Mouse (Mus musculus) embryonic facial prominence, embryonic 12.5 days (tissue): ENCODE results near the gene Rab8a. TPM values are rescaled to one million over a fixed set of nuclear protein-coding genes. Genes with fewer than 3 reads are reported as not detected.

Experiments used
- ATAC-seq: fragments of 200-750 bp; cut with Nextera tagmentation; 2 replicates; pipeline ENCODE4 v1.8.0; 2017; ENCODE audit not compliant: insufficient number of reproducible peaks, insufficient read depth, low FRiP score, low TSS enrichment
- H3K27ac ChIP-seq: fragments of 300-500 bp; sonication (generic); 2 replicates; pipeline ENCODE4 v1.5.1; 2016; ENCODE audit warnings: mild to moderate bottlenecking
- H3K27me3 ChIP-seq: fragments of 300-500 bp; sonication (generic); 2 replicates; pipeline ENCODE4 v1.6.1; 2016; ENCODE audit warnings: mild to moderate bottlenecking, moderate library complexity
- H3K36me3 ChIP-seq: fragments of 300-500 bp; sonication (generic); 2 replicates; pipeline ENCODE4 v1.6.1; 2016; ENCODE audit warnings: mild to moderate bottlenecking
- H3K4me1 ChIP-seq: fragments of 300-500 bp; sonication (generic); 2 replicates; pipeline ENCODE4 v1.6.1; 2016
- H3K4me2 ChIP-seq: fragments of 300-500 bp; sonication (generic); replicated peaks from 2 replicates; pipeline ENCODE4 v1.6.1; 2016; ENCODE audit warnings: mild to moderate bottlenecking, moderate library complexity
- H3K4me3 ChIP-seq: fragments of 300-500 bp; sonication (generic); 2 replicates; pipeline ENCODE4 v1.5.1; 2016; ENCODE audit warnings: mild to moderate bottlenecking
- H3K9ac ChIP-seq: fragments of 300-500 bp; sonication (generic); 2 replicates; pipeline ENCODE4 v1.6.1; 2016; ENCODE audit warnings: mild to moderate bottlenecking, moderate library complexity
- H3K9me3 ChIP-seq: fragments of 300-500 bp; sonication (generic); 2 replicates; pipeline ENCODE4 v1.6.1; 2016; ENCODE audit warnings: mild to moderate bottlenecking, moderate library complexity
- WGBS: fragments of 180-500 bp; shearing (Covaris S2); methylation state at CpG from one replicate; pipeline ENCODE4 v1.1.7; 2016; 5-methylcytosine and 5-hydroxymethylcytosine counted together
- polyA plus RNA-seq: library from polyadenylated mRNA; unstranded; fragments of >200 nt; fragmentation: Nextera tagmentation; extraction: Ambion mirVana; gene quantifications from 2 replicates; pipeline ENCODE4 v1.2.1, GENCODE M21; 2016

The Rab8a gene
- polyA plus RNA-seq, 1 experiment from 2014 or later, result 123 TPM

- Histone ChIP-seq H3K4me1 (no peaks in the 10 kb centered on the region), H3K36me3 (no peaks in the 10 kb centered on the region), H3K27ac (no peak overlapping the region), H3K4me2 (no peak overlapping the region), H3K9ac (no peak overlapping the region), H3K27me3 (no peaks in the 10 kb centered on the region), H3K4me3 (no peak overlapping the region), H3K9me3 (no peaks in the 10 kb centered on the region)
- WGBS, result 77% methylated on average over 2 of the region's 2 CpGs
- ATAC-seq, result no peak
Measured at GRCm38 (mm10) chr8:72187793-72188331, 26.9 kb downstream of the Rab8a start.

GRCm38 (mm10) chr8:72189417-72190214 is 28.6 kb downstream of the Rab8a start, which contains the start of gene Hsh2d:
Hsh2d (plus strand) TSS chr8:72189638.
- Histone ChIP-seq H3K4me2 (no peak within 1 kb of the TSS), H3K36me3 (no peaks in the 10 kb centered on the region), H3K9me3 (no peaks in the 10 kb centered on the region), H3K4me3 (no peak within 1 kb of the TSS), H3K9ac (no peak within 1 kb of the TSS), H3K4me1 (no peaks in the 10 kb centered on the region), H3K27me3 (no peaks in the 10 kb centered on the region), H3K27ac (no peak within 1 kb of the TSS)
- WGBS, result 70% methylated on average over 12 of the region's 12 CpGs
- no peak for ATAC-seq

GRCm38 (mm10) chr8:72190215-72190539 is 29.2 kb downstream of the Rab8a start:
- H3K27me3 ChIP-seq, result no peaks in the 10 kb centered on the region
- no peaks in the 10 kb centered on the region for H3K4me1 ChIP-seq
- H3K36me3 ChIP-seq, result no peaks in the 10 kb centered on the region
- no peak for ATAC-seq
- H3K9me3 ChIP-seq, result no peaks in the 10 kb centered on the region
- H3K4me2 ChIP-seq, result no peak overlapping the region
- no peak overlapping the region for H3K4me3 ChIP-seq
- 81% methylated on average over 2 of the region's 2 CpGs for WGBS
- H3K9ac ChIP-seq, result no peak overlapping the region
- H3K27ac ChIP-seq, result no peak overlapping the region

GRCm38 (mm10) chr8:72192065-72192464 is 31.1 kb downstream of the Rab8a start:
- Histone ChIP-seq H3K4me2 (no peak overlapping the region), H3K9me3 (no peaks in the 10 kb centered on the region), H3K9ac (no peak overlapping the region), H3K36me3 (no peaks in the 10 kb centered on the region), H3K27ac (no peak overlapping the region), H3K27me3 (no peaks in the 10 kb centered on the region), H3K4me1 (no peaks in the 10 kb centered on the region), H3K4me3 (no peak overlapping the region)
- ATAC-seq, result no peak

- no peak overlapping the region for H3K4me2 ChIP-seq
- no peak overlapping the region for H3K4me3 ChIP-seq
- no peak for ATAC-seq
- 63% methylated on average over 8 of the region's 8 CpGs for WGBS
- peaks cover 12% of the 10 kb centered on the region for H3K9me3 ChIP-seq
- H3K36me3 ChIP-seq, result no peaks in the 10 kb centered on the region
- no peaks in the 10 kb centered on the region for H3K27me3 ChIP-seq
- H3K27ac ChIP-seq, result no peak overlapping the region
- no peak overlapping the region for H3K9ac ChIP-seq
- no peaks in the 10 kb centered on the region for H3K4me1 ChIP-seq
Measured at GRCm38 (mm10) chr8:72197997-72198396, 37.0 kb downstream of the Rab8a start.

- 69% methylated on average over 1 of the region's 1 CpGs for WGBS
- no peak for ATAC-seq
Measured at GRCm38 (mm10) chr8:72208582-72208981, 47.6 kb downstream of the Rab8a start.

GRCm38 (mm10) chr8:72210222-72210621 is 49.2 kb downstream of the Rab8a start:
- no peak overlapping the region for H3K4me3 ChIP-seq
- no peaks in the 10 kb centered on the region for H3K36me3 ChIP-seq
- H3K4me2 ChIP-seq, result no peak overlapping the region
- no peak overlapping the region for H3K27ac ChIP-seq
- no peaks in the 10 kb centered on the region for H3K4me1 ChIP-seq
- H3K9me3 ChIP-seq, result no peaks in the 10 kb centered on the region
- 0 out of 2 replicates have a peak, but pooled peaks cover 3% of the 10 kb centered on the region for H3K27me3 ChIP-seq
- WGBS, result 73% methylated on average over 4 of the region's 4 CpGs
- H3K9ac ChIP-seq, result no peak overlapping the region
- ATAC-seq, result no peak

More at GRCm38 (mm10) chr8:72208582-72208981, 47.6 kb downstream of the Rab8a start:
- H3K27me3 ChIP-seq, result no peaks in the 10 kb centered on the region
- no peak overlapping the region for H3K4me3 ChIP-seq
- peaks cover 6% of the 10 kb centered on the region for H3K9me3 ChIP-seq
- H3K27ac ChIP-seq, result no peak overlapping the region
- no peak overlapping the region for H3K9ac ChIP-seq
- no peak overlapping the region for H3K4me2 ChIP-seq
- H3K36me3 ChIP-seq, result no peaks in the 10 kb centered on the region
- H3K4me1 ChIP-seq, result no peaks in the 10 kb centered on the region

GRCm38 (mm10) chr8:72210710-72211109 is 49.7 kb downstream of the Rab8a start:
- H3K4me1 ChIP-seq, result no peaks in the 10 kb centered on the region
- H3K27me3 ChIP-seq, result 0 out of 2 replicates have a peak, but pooled peaks cover 3% of the 10 kb centered on the region
- no peaks in the 10 kb centered on the region for H3K9me3 ChIP-seq
- no peaks in the 10 kb centered on the region for H3K36me3 ChIP-seq
- no peak overlapping the region for H3K4me3 ChIP-seq
- 74% methylated on average over 2 of the region's 2 CpGs for WGBS
- no peak for ATAC-seq
- H3K27ac ChIP-seq, result no peak overlapping the region
- no peak overlapping the region for H3K4me2 ChIP-seq
- no peak overlapping the region for H3K9ac ChIP-seq

GRCm38 (mm10) chr8:72211846-72212245 is 50.8 kb downstream of the Rab8a start:
- Histone ChIP-seq H3K4me3 (no peak overlapping the region), H3K27me3 (0 out of 2 replicates have a peak, but pooled peaks cover 10% of the 10 kb centered on the region), H3K4me1 (no peaks in the 10 kb centered on the region), H3K27ac (no peak overlapping the region), H3K36me3 (no peaks in the 10 kb centered on the region), H3K4me2 (no peak overlapping the region), H3K9me3 (no peaks in the 10 kb centered on the region), H3K9ac (no peak overlapping the region)
- 94% methylated on average over 1 of the region's 1 CpGs for WGBS
- ATAC-seq, result no peak

GRCm38 (mm10) chr8:72212751-72213150 is 51.8 kb downstream of the Rab8a start, which contains the start of gene Cib3:
Cib3 (minus strand) TSS chr8:72212837.
- no peaks in the 10 kb centered on the region for H3K9me3 ChIP-seq
- H3K4me2 ChIP-seq, result no peak within 1 kb of the TSS
- H3K4me3 ChIP-seq, result no peak within 1 kb of the TSS
- 0 out of 2 replicates have a peak, but pooled peaks cover 10% of the 10 kb centered on the region for H3K27me3 ChIP-seq
- WGBS, result 50% methylated on average over 4 of the region's 4 CpGs
- no peaks in the 10 kb centered on the region for H3K36me3 ChIP-seq
- H3K9ac ChIP-seq, result no peak within 1 kb of the TSS
- ATAC-seq, result no peak
- H3K4me1 ChIP-seq, result no peaks in the 10 kb centered on the region
- no peak within 1 kb of the TSS for H3K27ac ChIP-seq

- no peak for ATAC-seq
- no peaks in the 10 kb centered on the region for H3K36me3 ChIP-seq
- no peaks in the 10 kb centered on the region for H3K9me3 ChIP-seq
- no peak within 1 kb of the TSS for H3K27ac ChIP-seq
- no peaks in the 10 kb centered on the region for H3K4me1 ChIP-seq
- no peak within 1 kb of the TSS for H3K4me2 ChIP-seq
- no peak within 1 kb of the TSS for H3K4me3 ChIP-seq
- WGBS, result 72% methylated on average over 4 of the region's 4 CpGs
- H3K9ac ChIP-seq, result no peak within 1 kb of the TSS
- H3K27me3 ChIP-seq, result 0 out of 2 replicates have a peak, but pooled peaks cover 10% of the 10 kb centered on the region
Measured at GRCm38 (mm10) chr8:72213536-72213935, 52.5 kb downstream of the Rab8a start, which contains the start of gene Gm11034. Gm11034 (minus strand) TSS chr8:72213636.

GRCm38 (mm10) chr8:72215060-72215459 is 54.1 kb downstream of the Rab8a start:
- 29% methylated on average over 2 of the region's 2 CpGs for WGBS
- Histone ChIP-seq H3K27ac (no peak overlapping the region), H3K9ac (no peak overlapping the region), H3K36me3 (no peaks in the 10 kb centered on the region), H3K27me3 (0 out of 2 replicates have a peak, but pooled peaks cover 10% of the 10 kb centered on the region), H3K4me1 (no peaks in the 10 kb centered on the region; the same call in 1 of the 2 replicates), H3K4me2 (no peak overlapping the region), H3K9me3 (no peaks in the 10 kb centered on the region), H3K4me3 (no peak overlapping the region)
- no peak for ATAC-seq
